Mouse (Mus musculus): ENCODE results near the gene Prr29. TPM values are rescaled to one million over a fixed set of nuclear protein-coding genes. Genes with fewer than 3 reads are reported as not detected.

Gene Prr29
- polyA plus RNA-seq, 1 experiment: not detected

DNA sequence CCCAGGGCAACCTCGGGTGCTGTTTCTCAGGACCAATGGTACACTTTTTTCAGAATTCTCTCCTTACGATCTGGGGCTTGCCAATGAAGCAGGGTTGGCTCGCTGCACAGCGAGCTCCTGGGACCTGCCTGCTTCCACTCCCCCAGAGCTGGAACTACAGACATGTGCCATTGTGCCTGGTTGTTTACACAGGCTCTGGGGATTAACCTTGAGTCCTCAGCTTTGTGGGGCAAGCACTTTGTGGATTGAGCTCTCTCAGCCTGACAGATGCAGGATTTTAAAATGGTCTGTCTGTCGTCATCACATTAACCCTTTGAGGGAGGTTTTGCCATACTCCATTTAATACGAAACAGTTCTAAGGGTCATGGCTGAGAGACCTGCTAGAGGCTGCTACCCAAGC lies 20.4 kb upstream of the Prr29 start:
- no peak overlapping the region for H3K4me3 ChIP-seq (ENCODE audit: insufficient read depth, poor library complexity, severe bottlenecking)

DNA sequence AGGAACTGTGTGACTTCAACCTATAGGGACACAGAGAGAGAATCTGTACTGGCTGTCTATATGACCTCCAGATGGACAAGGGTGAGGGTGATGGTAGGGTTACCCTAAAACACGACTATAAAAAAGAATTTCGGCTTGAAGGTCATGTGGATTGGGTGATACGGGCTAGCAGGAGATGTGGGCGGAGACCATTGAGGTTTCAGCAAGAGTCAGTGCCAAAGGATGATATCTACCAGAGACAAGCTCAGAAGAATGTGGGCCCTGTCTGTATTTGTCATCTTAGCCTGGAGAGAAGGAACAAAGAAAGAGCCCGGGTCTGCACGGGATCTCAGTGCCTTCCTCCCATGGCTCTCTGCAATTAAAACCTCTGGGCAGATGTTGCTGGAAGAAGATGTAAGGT lies 15.5 kb upstream of the Prr29 start:
- Histone ChIP-seq H3K79me3 (ENCODE audit: low read depth) (no peaks in the 10 kb centered on the region), H3K36me3 (ENCODE audit: control insufficient read depth, insufficient read depth) (no peaks in the 10 kb centered on the region), H3K79me2 (ENCODE audit: control insufficient read depth, insufficient read depth) (no peaks in the 10 kb centered on the region), H3K4me3 (ENCODE audit: insufficient read depth, poor library complexity, severe bottlenecking) (no peak overlapping the region), H3K27me3 (ENCODE audit: control insufficient read depth, insufficient read depth, insufficient read length) (peaks cover 32% of the 10 kb centered on the region), H3ac (ENCODE audit: control insufficient read depth, insufficient read length, low read depth) (no peak overlapping the region)
- no peak for TF ChIP-seq MAX (IDR thresholded peaks at IDR 0.05)

More for the DNA sequence above, 20.4 kb upstream of the Prr29 start:
- H3K27me3 ChIP-seq (ENCODE audit: control insufficient read depth, insufficient read depth, insufficient read length): peaks cover 60% of the 10 kb centered on the region
- TF ChIP-seq CEBPB (IDR thresholded peaks at IDR 0.05; ENCODE audit: low read depth) (no peak), FOSL1 (IDR thresholded peaks at IDR 0.05; ENCODE audit: insufficient read depth, low read length, poor library complexity, severe bottlenecking) (no peak), USF1 (IDR thresholded peaks at IDR 0.05; ENCODE audit: low read depth) (no peak), MYOG (IDR thresholded peaks at IDR 0.05; ENCODE audit: control insufficient read depth, extremely low read depth, insufficient read length) (no peak)
- H3K79me2 ChIP-seq (ENCODE audit: control insufficient read depth, insufficient read depth): no peaks in the 10 kb centered on the region
- no peaks in the 10 kb centered on the region for H3K79me3 ChIP-seq (ENCODE audit: low read depth)
- no peaks in the 10 kb centered on the region for H3K36me3 ChIP-seq (ENCODE audit: control insufficient read depth, insufficient read depth)
- no peak overlapping the region for H3ac ChIP-seq (ENCODE audit: control insufficient read depth, insufficient read length, low read depth)

DNA sequence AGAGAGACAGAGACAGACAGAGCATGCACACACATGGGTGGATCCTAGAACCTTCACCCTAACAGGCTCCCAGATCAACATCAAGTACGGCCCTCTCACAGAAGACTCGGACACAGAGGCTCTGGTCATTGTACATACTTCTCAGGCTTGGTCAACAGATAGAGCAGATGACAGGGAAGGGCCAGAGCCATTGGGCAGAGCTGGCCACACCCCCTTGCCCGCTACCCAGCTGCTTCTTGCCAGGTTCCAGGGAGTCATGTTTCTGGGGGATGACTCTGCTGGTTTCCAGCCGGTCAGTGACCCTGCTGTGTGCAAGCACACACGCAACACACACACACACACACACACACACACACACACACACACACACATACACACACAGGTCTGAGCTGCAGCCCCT lies 14.4 kb upstream of the Prr29 start:
- H3K36me3 ChIP-seq (ENCODE audit: control insufficient read depth, insufficient read depth): no peaks in the 10 kb centered on the region
- TF ChIP-seq MYOG (IDR thresholded peaks at IDR 0.05; ENCODE audit: control insufficient read depth, extremely low read depth, insufficient read length) (no peak), USF1 (IDR thresholded peaks at IDR 0.05; ENCODE audit: low read depth) (peak; percentile 38)
- H3K79me2 ChIP-seq (ENCODE audit: control insufficient read depth, insufficient read depth): no peaks in the 10 kb centered on the region
- H3K27me3 ChIP-seq (ENCODE audit: control insufficient read depth, insufficient read depth, insufficient read length): peaks cover 23% of the 10 kb centered on the region
- H3ac ChIP-seq (ENCODE audit: control insufficient read depth, insufficient read length, low read depth): no peak overlapping the region
- no peaks in the 10 kb centered on the region for H3K79me3 ChIP-seq (ENCODE audit: low read depth)
- no peak overlapping the region for H3K4me3 ChIP-seq (ENCODE audit: insufficient read depth, poor library complexity, severe bottlenecking)

DNA sequence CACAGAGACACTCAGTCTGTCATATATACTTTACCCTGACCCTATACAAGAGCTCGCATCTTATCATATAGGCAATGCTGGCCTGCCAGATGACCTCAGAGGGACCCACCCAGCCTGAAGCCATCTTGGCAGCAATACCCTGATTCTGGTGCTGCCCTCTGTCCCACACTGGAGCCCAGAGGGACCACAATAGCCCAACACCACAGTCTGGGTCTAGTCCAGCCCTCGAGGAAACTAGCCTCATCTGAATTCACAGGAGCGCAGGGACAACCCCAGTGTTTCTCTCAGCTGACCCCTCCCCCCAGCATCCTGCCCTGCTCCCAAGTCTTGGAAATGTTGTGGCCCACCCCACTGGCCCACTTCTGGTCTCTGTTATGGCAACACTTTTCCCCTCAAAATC lies 14.0 kb upstream of the Prr29 start:
- H3K27me3 ChIP-seq (ENCODE audit: control insufficient read depth, insufficient read depth, insufficient read length): peaks cover 23% of the 10 kb centered on the region
- no peaks in the 10 kb centered on the region for H3K36me3 ChIP-seq (ENCODE audit: control insufficient read depth, insufficient read depth)
- no peaks in the 10 kb centered on the region for H3K79me3 ChIP-seq (ENCODE audit: low read depth)
- H3K79me2 ChIP-seq (ENCODE audit: control insufficient read depth, insufficient read depth): no peaks in the 10 kb centered on the region
- TF ChIP-seq MYOD1 (IDR thresholded peaks at IDR 0.05; ENCODE audit: control insufficient read depth, insufficient read length, low read depth): no peak
- TF ChIP-seq CEBPB (IDR thresholded peaks at IDR 0.05; ENCODE audit: low read depth): no peak
- TF ChIP-seq MAX (IDR thresholded peaks at IDR 0.05): no peak
- TF ChIP-seq MYOG (IDR thresholded peaks at IDR 0.05; ENCODE audit: control insufficient read depth, extremely low read depth, insufficient read length): no peak
- no peak for TF ChIP-seq CTCF (IDR thresholded peaks at IDR 0.05; ENCODE audit: control insufficient read depth, insufficient read depth, insufficient read length)
- no peak overlapping the region for H3ac ChIP-seq (ENCODE audit: control insufficient read depth, insufficient read length, low read depth)
- no peak overlapping the region for H3K4me3 ChIP-seq (ENCODE audit: insufficient read depth, poor library complexity, severe bottlenecking)

DNA sequence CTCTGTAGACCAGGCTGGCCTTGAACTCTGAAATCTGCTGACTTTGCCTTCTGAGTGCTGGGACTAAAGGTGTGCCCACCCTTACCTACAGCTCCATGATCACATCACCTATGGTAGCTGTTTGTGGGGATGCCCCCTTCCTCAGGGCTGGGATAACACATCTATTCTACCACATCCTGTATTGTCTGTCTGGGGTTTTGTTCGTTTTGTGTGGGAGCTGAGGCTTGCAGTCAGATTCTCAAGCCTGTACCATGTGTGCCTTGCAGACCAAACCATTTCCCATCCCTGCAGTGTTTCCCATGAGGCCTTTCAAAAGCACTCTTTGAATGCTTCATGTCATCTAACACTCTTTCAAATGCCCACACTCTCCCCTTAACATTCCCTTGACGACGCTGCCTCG lies 13.3 kb upstream of the Prr29 start:
- Histone ChIP-seq H3K79me2 (ENCODE audit: control insufficient read depth, insufficient read depth) (no peaks in the 10 kb centered on the region), H3K36me3 (ENCODE audit: control insufficient read depth, insufficient read depth) (no peaks in the 10 kb centered on the region), H3K79me3 (ENCODE audit: low read depth) (no peaks in the 10 kb centered on the region), H3K27me3 (ENCODE audit: control insufficient read depth, insufficient read depth, insufficient read length) (peaks cover 20% of the 10 kb centered on the region), H3ac (ENCODE audit: control insufficient read depth, insufficient read length, low read depth) (no peak overlapping the region), H3K4me3 (ENCODE audit: insufficient read depth, poor library complexity, severe bottlenecking) (no peak overlapping the region)
- no peak for TF ChIP-seq USF1 (IDR thresholded peaks at IDR 0.05; ENCODE audit: low read depth)
- no peak for TF ChIP-seq MYOG (IDR thresholded peaks at IDR 0.05; ENCODE audit: control insufficient read depth, extremely low read depth, insufficient read length)
- TF ChIP-seq FOSL1 (IDR thresholded peaks at IDR 0.05; ENCODE audit: insufficient read depth, low read length, poor library complexity, severe bottlenecking): no peak
- TF ChIP-seq CEBPB (IDR thresholded peaks at IDR 0.05; ENCODE audit: low read depth): no peak
- TF ChIP-seq MAX (IDR thresholded peaks at IDR 0.05): no peak
- TF ChIP-seq MYOD1 (IDR thresholded peaks at IDR 0.05; ENCODE audit: control insufficient read depth, insufficient read length, low read depth): no peak
- TF ChIP-seq CTCF (IDR thresholded peaks at IDR 0.05; ENCODE audit: control insufficient read depth, insufficient read depth, insufficient read length): no peak

DNA sequence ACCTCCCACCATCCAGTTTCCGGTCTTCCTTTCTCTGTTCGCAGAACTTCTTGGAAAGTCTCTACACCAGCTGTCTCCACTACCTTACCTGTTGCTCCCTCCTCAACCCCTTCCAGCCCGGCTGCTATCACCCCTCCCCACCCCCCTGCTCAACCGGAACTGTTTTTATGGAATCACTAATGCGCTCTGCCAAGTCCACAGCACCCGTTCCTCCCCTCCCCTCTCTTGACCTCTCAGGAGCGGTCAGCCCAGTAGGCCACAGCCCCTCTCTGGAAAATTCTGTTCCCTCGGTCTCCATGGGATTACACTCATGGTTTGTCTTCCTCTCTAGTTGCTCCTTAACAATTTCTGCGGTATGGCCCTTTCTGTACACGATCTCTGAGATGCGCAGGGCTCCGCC lies 12.1 kb upstream of the Prr29 start, which contains the start of gene Scn4a:
Gene Scn4a (minus strand): TSS at position 101 of the 400 bp plus-strand sequence.
- H3K36me3 ChIP-seq (ENCODE audit: control insufficient read depth, insufficient read depth): no peaks in the 10 kb centered on the region
- no peak within 1 kb of the TSS for H3K4me3 ChIP-seq (ENCODE audit: insufficient read depth, poor library complexity, severe bottlenecking)
- no peaks in the 10 kb centered on the region for H3K79me3 ChIP-seq (ENCODE audit: low read depth)
- peaks cover 12% of the 10 kb centered on the region for H3K27me3 ChIP-seq (ENCODE audit: control insufficient read depth, insufficient read depth, insufficient read length)
- H3ac ChIP-seq (ENCODE audit: control insufficient read depth, insufficient read length, low read depth): no peak within 1 kb of the TSS
- no peaks in the 10 kb centered on the region for H3K79me2 ChIP-seq (ENCODE audit: control insufficient read depth, insufficient read depth)
- no peak for TF ChIP-seq USF1 (IDR thresholded peaks at IDR 0.05; ENCODE audit: low read depth)
- no peak for TF ChIP-seq MYOD1 (IDR thresholded peaks at IDR 0.05; ENCODE audit: control insufficient read depth, insufficient read length, low read depth)
- TF ChIP-seq MAX (IDR thresholded peaks at IDR 0.05): no peak
- no peak for TF ChIP-seq FOSL1 (IDR thresholded peaks at IDR 0.05; ENCODE audit: insufficient read depth, low read length, poor library complexity, severe bottlenecking)
- TF ChIP-seq CEBPB (IDR thresholded peaks at IDR 0.05; ENCODE audit: low read depth): no peak
- TF ChIP-seq MYOG (IDR thresholded peaks at IDR 0.05; ENCODE audit: control insufficient read depth, extremely low read depth, insufficient read length): no peak
- no peak for TF ChIP-seq CTCF (IDR thresholded peaks at IDR 0.05; ENCODE audit: control insufficient read depth, insufficient read depth, insufficient read length)
